Mouse (Mus musculus): ENCODE measurements at regions not wholly inside any gene's neighbourhood (a gene's known extent, or its start where the extent isn't known, plus 50 kb on each side); places are given as distances from the start of the nearest gene placed in this dataset.

DNA sequence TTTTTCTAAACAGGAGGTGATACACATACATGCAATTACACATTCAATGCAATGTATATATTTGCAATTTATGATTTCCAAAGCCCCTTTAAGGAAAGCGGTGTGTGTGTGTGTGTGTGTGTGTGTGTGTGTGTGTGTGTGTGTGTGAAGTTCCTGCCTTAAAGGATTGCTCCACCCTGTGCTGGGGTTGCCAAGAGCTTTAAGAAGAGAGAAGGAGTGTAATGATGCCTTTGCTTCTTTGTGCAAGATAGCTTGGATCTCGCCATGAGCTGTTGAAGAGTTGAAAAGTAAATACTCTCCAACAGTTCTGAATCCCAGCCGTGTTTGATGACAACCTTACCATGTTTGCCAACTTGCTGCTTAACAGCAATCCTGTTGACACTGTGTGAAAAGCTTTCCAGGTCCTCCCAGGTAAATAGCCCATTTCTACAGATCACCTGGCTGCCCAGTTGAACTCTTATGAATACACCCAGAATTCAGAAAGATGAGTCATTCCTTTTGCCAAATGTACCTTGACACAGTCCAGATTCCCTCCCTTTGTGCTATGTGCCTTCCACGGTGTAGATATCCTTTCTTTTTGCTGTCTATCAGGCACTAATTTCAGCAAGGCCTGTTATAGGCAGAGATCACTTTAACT is 216.3 kb downstream of the Ikzf2 start:
- Histone ChIP-seq H3K9ac (ENCODE audit: low read length) (no peak overlapping the region), H3K27me3 (ENCODE audit: control insufficient read depth, insufficient read depth, low read length) (no peaks in the 10 kb centered on the region), H3K4me3 (ENCODE audit: low read depth, low read length) (no peak overlapping the region), H3K4me2 (ENCODE audit: low read depth, severe bottlenecking) (no peak overlapping the region), H3K36me3 (ENCODE audit: control insufficient read depth, insufficient read depth, low read length) (no peaks in the 10 kb centered on the region), H3K9me3 (ENCODE audit: control insufficient read depth, low read length) (no peaks in the 10 kb centered on the region), H3K27ac (replicated peaks; ENCODE audit: low read depth, low read length) (no peak overlapping the region), H3K4me1 (ENCODE audit: control insufficient read depth, insufficient read depth, low read length) (peaks cover 4% of the 10 kb centered on the region; the same call in 1 of the 2 replicates)
- no peak for DNase-seq (ENCODE audit: low spot score)
- WGBS, result 86% methylated on average over 4 of the region's 4 CpGs
- no peak for ATAC-seq (ENCODE audit: insufficient number of reproducible peaks, low FRiP score, low TSS enrichment, low read depth)

GRCm38 (mm10) chr1:69469158-69469901 is 217.7 kb downstream of the Ikzf2 start:
- ATAC-seq (ENCODE audit: insufficient number of reproducible peaks, low FRiP score, low TSS enrichment, low read depth) (no peak), DNase-seq (ENCODE audit: low spot score) (no peak)
- Histone ChIP-seq H3K36me3 (ENCODE audit: control insufficient read depth, insufficient read depth, low read length) (no peaks in the 10 kb centered on the region), H3K27ac (replicated peaks; ENCODE audit: low read depth, low read length) (no peak overlapping the region), H3K9ac (ENCODE audit: low read length) (no peak overlapping the region), H3K4me3 (ENCODE audit: low read depth, low read length) (no peak overlapping the region), H3K4me2 (ENCODE audit: low read depth, severe bottlenecking) (no peak overlapping the region), H3K4me1 (ENCODE audit: control insufficient read depth, insufficient read depth, low read length) (peaks cover 4% of the 10 kb centered on the region; the same call in 1 of the 2 replicates), H3K9me3 (ENCODE audit: control insufficient read depth, low read length) (no peaks in the 10 kb centered on the region), H3K27me3 (ENCODE audit: control insufficient read depth, insufficient read depth, low read length) (no peaks in the 10 kb centered on the region)
- 87% methylated on average over 8 of the region's 8 CpGs for WGBS

- Histone ChIP-seq H3K27ac (replicated peaks; ENCODE audit: low read depth, low read length) (no peak overlapping the region), H3K4me3 (ENCODE audit: low read depth, low read length) (no peak overlapping the region), H3K4me1 (ENCODE audit: control insufficient read depth, insufficient read depth, low read length) (peaks cover 4% of the 10 kb centered on the region; the same call in 1 of the 2 replicates), H3K4me2 (ENCODE audit: low read depth, severe bottlenecking) (no peak overlapping the region), H3K27me3 (ENCODE audit: control insufficient read depth, insufficient read depth, low read length) (no peaks in the 10 kb centered on the region), H3K9ac (ENCODE audit: low read length) (no peak overlapping the region), H3K9me3 (ENCODE audit: control insufficient read depth, low read length) (no peaks in the 10 kb centered on the region), H3K36me3 (ENCODE audit: control insufficient read depth, insufficient read depth, low read length) (no peaks in the 10 kb centered on the region)
- DNase-seq (ENCODE audit: low spot score) (peak; percentile 73), ATAC-seq (ENCODE audit: insufficient number of reproducible peaks, low FRiP score, low TSS enrichment, low read depth) (peak; percentile 84)
- WGBS, result 2% methylated on average over 5 of the region's 5 CpGs
Measured at GRCm38 (mm10) chr1:69466534-69467275, 220.3 kb downstream of the Ikzf2 start.

DNA sequence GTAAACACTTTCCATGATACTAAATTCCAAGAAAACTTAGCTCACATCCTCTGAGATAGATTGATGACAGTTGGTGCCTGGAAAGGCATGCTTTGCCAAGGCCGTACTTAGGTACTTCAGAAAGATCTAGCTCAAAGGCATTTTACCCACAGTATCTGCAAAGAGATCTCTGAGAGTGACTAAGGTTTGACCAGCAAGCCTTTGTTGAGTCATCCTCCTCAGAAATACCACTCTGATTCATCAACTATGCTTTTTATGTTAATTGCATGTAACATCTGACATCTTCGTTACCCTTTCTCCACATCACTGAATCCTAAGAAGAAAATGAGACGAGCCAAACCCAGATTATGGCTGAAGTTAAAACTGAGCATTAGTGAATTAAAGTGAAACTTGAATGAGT is 225.9 kb downstream of the Ikzf2 start:
- DNase-seq (ENCODE audit: low spot score) (no peak), ATAC-seq (ENCODE audit: insufficient number of reproducible peaks, low FRiP score, low TSS enrichment, low read depth) (no peak)
- H3K4me1 ChIP-seq (ENCODE audit: control insufficient read depth, insufficient read depth, low read length), result no peaks in the 10 kb centered on the region; the same call in 1 of the 2 replicates
- H3K4me2 ChIP-seq (ENCODE audit: low read depth, severe bottlenecking), result no peak overlapping the region
- no peak overlapping the region for H3K27ac ChIP-seq (replicated peaks; ENCODE audit: low read depth, low read length)
- 90% methylated on average over 3 of the region's 3 CpGs for WGBS
- H3K9ac ChIP-seq (ENCODE audit: low read length), result no peak overlapping the region
- no peaks in the 10 kb centered on the region for H3K9me3 ChIP-seq (ENCODE audit: control insufficient read depth, low read length)
- no peak overlapping the region for H3K4me3 ChIP-seq (ENCODE audit: low read depth, low read length)
- no peaks in the 10 kb centered on the region for H3K27me3 ChIP-seq (ENCODE audit: control insufficient read depth, insufficient read depth, low read length)
- H3K36me3 ChIP-seq (ENCODE audit: control insufficient read depth, insufficient read depth, low read length), result no peaks in the 10 kb centered on the region

GRCm38 (mm10) chr1:69459899-69460298 is 227.1 kb downstream of the Ikzf2 start:
- H3K4me3 ChIP-seq (ENCODE audit: low read depth, low read length), result no peak overlapping the region
- ATAC-seq (ENCODE audit: insufficient number of reproducible peaks, low FRiP score, low TSS enrichment, low read depth) (no peak), DNase-seq (ENCODE audit: low spot score) (no peak)
- no peak overlapping the region for H3K4me2 ChIP-seq (ENCODE audit: low read depth, severe bottlenecking)
- H3K27ac ChIP-seq (replicated peaks; ENCODE audit: low read depth, low read length), result no peak overlapping the region
- H3K4me1 ChIP-seq (ENCODE audit: control insufficient read depth, insufficient read depth, low read length), result no peaks in the 10 kb centered on the region
- H3K27me3 ChIP-seq (ENCODE audit: control insufficient read depth, insufficient read depth, low read length), result no peaks in the 10 kb centered on the region
- H3K9me3 ChIP-seq (ENCODE audit: control insufficient read depth, low read length), result no peaks in the 10 kb centered on the region
- H3K9ac ChIP-seq (ENCODE audit: low read length), result no peak overlapping the region
- no peaks in the 10 kb centered on the region for H3K36me3 ChIP-seq (ENCODE audit: control insufficient read depth, insufficient read depth, low read length)

- no peak overlapping the region for H3K4me3 ChIP-seq (ENCODE audit: low read depth, low read length)
- no peaks in the 10 kb centered on the region for H3K4me1 ChIP-seq (ENCODE audit: control insufficient read depth, insufficient read depth, low read length)
- H3K4me2 ChIP-seq (ENCODE audit: low read depth, severe bottlenecking), result no peak overlapping the region
- H3K27ac ChIP-seq (replicated peaks; ENCODE audit: low read depth, low read length), result no peak overlapping the region
- no peak for ATAC-seq (ENCODE audit: insufficient number of reproducible peaks, low FRiP score, low TSS enrichment, low read depth)
- H3K27me3 ChIP-seq (ENCODE audit: control insufficient read depth, insufficient read depth, low read length), result no peaks in the 10 kb centered on the region
- no peak for DNase-seq (ENCODE audit: low spot score)
- H3K9ac ChIP-seq (ENCODE audit: low read length), result no peak overlapping the region
- H3K36me3 ChIP-seq (ENCODE audit: control insufficient read depth, insufficient read depth, low read length), result no peaks in the 10 kb centered on the region
- H3K9me3 ChIP-seq (ENCODE audit: control insufficient read depth, low read length), result no peaks in the 10 kb centered on the region
Measured at GRCm38 (mm10) chr1:69457471-69457870, 229.6 kb downstream of the Ikzf2 start.

DNA sequence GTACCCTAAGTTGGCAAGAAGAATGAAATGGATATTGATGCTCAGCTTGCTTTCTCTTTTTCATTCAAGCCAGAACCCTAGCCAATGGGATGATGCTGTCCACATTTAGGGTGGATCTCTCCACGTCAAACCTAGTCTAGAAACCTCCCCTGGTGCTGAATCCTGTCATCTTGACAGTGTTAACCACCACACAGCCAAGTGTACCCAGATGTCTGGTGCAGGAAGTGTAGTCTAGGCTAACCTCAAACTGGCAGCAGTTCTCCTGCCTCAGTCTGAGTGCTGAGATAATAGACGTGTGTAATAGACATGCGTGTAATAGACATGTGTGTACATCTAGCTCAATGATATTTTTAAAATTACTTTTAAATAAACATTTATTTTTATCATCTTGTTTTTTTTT is 233.1 kb downstream of the Ikzf2 start:
- no peak overlapping the region for H3K27ac ChIP-seq (replicated peaks; ENCODE audit: low read depth, low read length)
- no peaks in the 10 kb centered on the region for H3K36me3 ChIP-seq (ENCODE audit: control insufficient read depth, insufficient read depth, low read length)
- H3K4me2 ChIP-seq (ENCODE audit: low read depth, severe bottlenecking), result no peak overlapping the region
- H3K9ac ChIP-seq (ENCODE audit: low read length), result no peak overlapping the region
- no peaks in the 10 kb centered on the region for H3K9me3 ChIP-seq (ENCODE audit: control insufficient read depth, low read length)
- H3K4me3 ChIP-seq (ENCODE audit: low read depth, low read length), result no peak overlapping the region
- no peak for DNase-seq (ENCODE audit: low spot score)
- H3K4me1 ChIP-seq (ENCODE audit: control insufficient read depth, insufficient read depth, low read length), result no peaks in the 10 kb centered on the region
- H3K27me3 ChIP-seq (ENCODE audit: control insufficient read depth, insufficient read depth, low read length), result no peaks in the 10 kb centered on the region
- 90% methylated on average over 3 of the region's 3 CpGs for WGBS
- ATAC-seq (ENCODE audit: insufficient number of reproducible peaks, low FRiP score, low TSS enrichment, low read depth), result no peak

DNA sequence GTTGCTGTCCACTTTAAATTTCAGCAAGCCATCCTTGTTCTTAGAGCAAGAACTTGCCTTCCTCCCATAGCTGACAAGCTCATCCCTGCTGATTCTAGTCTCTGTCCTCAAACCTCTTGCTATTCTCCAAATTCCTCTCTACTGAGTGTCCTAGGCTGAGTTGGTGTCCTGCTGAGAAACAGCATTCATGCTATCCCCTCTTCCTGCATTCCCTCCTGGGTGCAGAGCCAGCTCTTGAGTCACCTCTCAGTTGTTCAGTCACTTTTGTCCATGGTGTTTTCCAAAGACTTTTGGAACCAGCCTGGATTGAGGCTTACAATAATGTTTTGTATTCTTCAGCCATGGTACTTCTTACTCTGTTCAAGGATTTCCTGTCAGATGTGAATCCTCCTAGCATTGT is 234.1 kb downstream of the Ikzf2 start:
- Histone ChIP-seq H3K4me1 (ENCODE audit: control insufficient read depth, insufficient read depth, low read length) (no peaks in the 10 kb centered on the region), H3K4me2 (ENCODE audit: low read depth, severe bottlenecking) (no peak overlapping the region), H3K9me3 (ENCODE audit: control insufficient read depth, low read length) (no peaks in the 10 kb centered on the region), H3K27ac (replicated peaks; ENCODE audit: low read depth, low read length) (no peak overlapping the region), H3K9ac (ENCODE audit: low read length) (no peak overlapping the region), H3K4me3 (ENCODE audit: low read depth, low read length) (no peak overlapping the region), H3K36me3 (ENCODE audit: control insufficient read depth, insufficient read depth, low read length) (no peaks in the 10 kb centered on the region), H3K27me3 (ENCODE audit: control insufficient read depth, insufficient read depth, low read length) (no peaks in the 10 kb centered on the region)
- ATAC-seq (ENCODE audit: insufficient number of reproducible peaks, low FRiP score, low TSS enrichment, low read depth) (no peak), DNase-seq (ENCODE audit: low spot score) (no peak)

Measured in limb, embryonic 11.5 days (tissue).